In the genomic region with DNA sequence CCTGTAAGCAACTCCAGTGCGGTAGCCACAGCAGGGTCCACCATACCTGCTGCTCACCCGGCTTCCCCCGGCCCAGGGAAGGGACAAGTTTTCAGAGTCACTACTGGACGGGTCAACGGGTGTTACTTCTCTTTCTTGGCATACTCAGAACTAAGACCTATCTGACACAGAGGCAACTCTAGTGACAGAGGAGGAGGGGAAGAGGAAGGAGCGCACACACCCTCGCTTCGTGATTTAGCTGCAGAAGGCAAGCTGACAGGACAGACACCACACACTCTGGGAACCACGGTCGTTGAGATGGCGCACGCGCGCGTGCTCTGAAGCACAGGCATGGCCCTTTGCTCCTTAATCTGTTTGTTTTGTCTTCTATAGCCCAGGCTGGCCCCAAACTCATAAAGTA, we compare ENCODE assay signal across 25 mouse cellular contexts. TPM values are rescaled to one million over a fixed set of nuclear protein-coding genes. Genes with fewer than 3 reads are reported as not detected.
DNase-seq lines count a peak whose midpoint lies in the region; ATAC-seq and TF ChIP-seq lines count a peak whose summit lies in the region.
"Had no signal": no experiment of that assay in that cellular context is flagged by ENCODE, and none has a peak within 500 bp of the region (broad histone marks: within the 10 kb centered on the region; RNA-seq: fewer than 3 reads in every experiment).

No protein-coding gene starts in this region.

- no peak overlapping the region for H3K9ac ChIP-seq in kidney, embryonic 15.5 days
- H3K9ac ChIP-seq in kidney, embryonic 16.5 days (replicated peaks; ENCODE audit: low read length), result no peak overlapping the region
- H3K9ac ChIP-seq in embryonic facial prominence, embryonic 13.5 days, result no peak overlapping the region
- H3K9ac ChIP-seq: forebrain, embryonic 12.5 days; heart, embryonic 15.5 days; limb, embryonic 15.5 days; midbrain, embryonic 12.5 days; neural tube, embryonic 12.5 days had no signal

- no peaks in the 10 kb centered on the region for H3K27me3 ChIP-seq in kidney, embryonic 15.5 days
- H3K27me3 ChIP-seq in kidney, embryonic 16.5 days (ENCODE audit: insufficient read depth, low read length), result no peaks in the 10 kb centered on the region
- no peaks in the 10 kb centered on the region for H3K27me3 ChIP-seq in E14TG2a.4 (ENCODE audit: insufficient read depth, low read length)
- no peaks in the 10 kb centered on the region for H3K27me3 ChIP-seq in embryonic facial prominence, embryonic 13.5 days
- H3K27me3 ChIP-seq: forebrain, embryonic 12.5 days; heart, embryonic 15.5 days; limb, embryonic 15.5 days; midbrain, embryonic 12.5 days; neural tube, embryonic 12.5 days had no signal

- ATAC-seq in kidney, embryonic 15.5 days (replicated peaks; ENCODE audit: low FRiP score), result no peak
- no peak for ATAC-seq in kidney, embryonic 16.5 days (ENCODE audit: low FRiP score, low TSS enrichment)
- ATAC-seq in embryonic facial prominence, embryonic 13.5 days (ENCODE audit: insufficient number of reproducible peaks, insufficient read depth, low FRiP score, low TSS enrichment, low read depth), result no peak

- H3K9me3 ChIP-seq in kidney, embryonic 15.5 days (replicated peaks), result no peaks in the 10 kb centered on the region
- H3K9me3 ChIP-seq in kidney, embryonic 16.5 days (ENCODE audit: low read length), result no peaks in the 10 kb centered on the region
- no peaks in the 10 kb centered on the region for H3K9me3 ChIP-seq in E14TG2a.4 (ENCODE audit: low read length)
- H3K9me3 ChIP-seq in embryonic facial prominence, embryonic 13.5 days, result no peaks in the 10 kb centered on the region
- H3K9me3 ChIP-seq: forebrain, embryonic 12.5 days; heart, embryonic 15.5 days; hindbrain, embryonic 10.5 days; limb, embryonic 15.5 days; midbrain, embryonic 12.5 days; neural tube, embryonic 12.5 days had no signal

- peaks cover 79% of the 10 kb centered on the region for H3K4me1 ChIP-seq in kidney, embryonic 15.5 days
- peaks cover 60% of the 10 kb centered on the region for H3K4me1 ChIP-seq in kidney, embryonic 16.5 days (ENCODE audit: insufficient read depth, low read length)
- H3K4me1 ChIP-seq in E14TG2a.4 (replicated peaks; ENCODE audit: low read depth, low read length), result peaks cover 95% of the 10 kb centered on the region
- H3K4me1 ChIP-seq in embryonic facial prominence, embryonic 13.5 days, result peaks cover 68% of the 10 kb centered on the region

- TF ChIP-seq CTCF in E14TG2a.4 (conservative IDR thresholded peaks at IDR 0.05; ENCODE audit: low read length), result no peak

- no peak overlapping the region for H3K4me2 ChIP-seq in kidney, embryonic 15.5 days
- no peak overlapping the region for H3K4me2 ChIP-seq in kidney, embryonic 16.5 days (replicated peaks; ENCODE audit: low read depth, low read length)
- no peak overlapping the region for H3K4me2 ChIP-seq in embryonic facial prominence, embryonic 13.5 days
- H3K4me2 ChIP-seq: forebrain, embryonic 12.5 days; heart, embryonic 15.5 days; limb, embryonic 15.5 days; midbrain, embryonic 12.5 days; neural tube, embryonic 12.5 days had no signal

- 76% methylated on average over 15 of the region's 15 CpGs for WGBS in kidney, embryonic 15.5 days
- WGBS in kidney, embryonic 16.5 days, result 63% methylated on average over 15 of the region's 15 CpGs
- 87% methylated on average over 15 of the region's 15 CpGs for WGBS in embryonic facial prominence, embryonic 13.5 days

- no peak overlapping the region for H3K4me3 ChIP-seq in kidney, embryonic 15.5 days (replicated peaks)
- no peak overlapping the region for H3K4me3 ChIP-seq in kidney, embryonic 16.5 days (ENCODE audit: low read length)
- peak overlapping the region; percentile 41; the same call in 1 of the 2 replicates for H3K4me3 ChIP-seq in E14TG2a.4 (replicated peaks; ENCODE audit: low read length)
- H3K4me3 ChIP-seq in embryonic facial prominence, embryonic 13.5 days, result no peak overlapping the region
- H3K4me3 ChIP-seq: forebrain, embryonic 12.5 days; heart, adult 2 months; heart, embryonic 15.5 days; hindbrain, embryonic 10.5 days; limb, embryonic 15.5 days; midbrain, embryonic 12.5 days; neural tube, embryonic 12.5 days had no signal

- peak; percentile 17 for DNase-seq in adrenal gland, adult 2 months
- DNase-seq in adrenal gland, postnatal 10 days, result no peak
- DNase-seq in thymus, postnatal 36 days, result no peak
- DNase-seq in ovary, postnatal 10 days (ENCODE audit: low spot score), result no peak
- DNase-seq: adrenal gland, adult 8-10 months; cerebellum, adult 11-12 months; cerebellum, postnatal 14 days; embryo, embryonic 11 days; gastrocnemius, postnatal 14 days; heart, adult 2 months; layer of hippocampus, postnatal 36 days; lung, adult 2 months; right cerebral cortex, adult 18-20 months had no signal

- H3K36me3 ChIP-seq in kidney, embryonic 15.5 days, result no peaks in the 10 kb centered on the region; the same call in 1 of the 2 replicates
- no peaks in the 10 kb centered on the region for H3K36me3 ChIP-seq in kidney, embryonic 16.5 days (ENCODE audit: insufficient read depth, low read length)
- H3K36me3 ChIP-seq in E14TG2a.4 (ENCODE audit: insufficient read depth, low read length), result peaks cover 9% of the 10 kb centered on the region
- peaks cover 24% of the 10 kb centered on the region; the same call in 1 of the 2 replicates for H3K36me3 ChIP-seq in embryonic facial prominence, embryonic 13.5 days
- H3K36me3 ChIP-seq: forebrain, embryonic 12.5 days; heart, embryonic 15.5 days; limb, embryonic 15.5 days; midbrain, embryonic 12.5 days; neural tube, embryonic 12.5 days had no signal

- H3K27ac ChIP-seq in kidney, embryonic 15.5 days, result peak overlapping the region; percentile 51; the same call in 1 of the 2 replicates
- H3K27ac ChIP-seq in kidney, embryonic 16.5 days (ENCODE audit: low read length), result no peak overlapping the region
- H3K27ac ChIP-seq in embryonic facial prominence, embryonic 13.5 days, result peak overlapping the region; percentile 39; the same call in 1 of the 2 replicates
- H3K27ac ChIP-seq: forebrain, embryonic 12.5 days; heart, adult 2 months; heart, embryonic 15.5 days; limb, embryonic 15.5 days; macrophage; midbrain, embryonic 12.5 days; neural tube, embryonic 12.5 days; stomach, postnatal 0 days had no signal

RNA-seq across cellular contexts. Expression of a gene that starts 36.2 kb away (rescaled TPM):
- 10 to 100 TPM; 11.0 to 14.7 TPM for total RNA-seq in adrenal gland, adult 2 months (2021)
- 23.2 and 24.4 TPM in 2 replicates for polyA plus RNA-seq in adrenal gland, adult 2 months (2012; rRNA removed)
- 10 to 100 TPM; 19.6 to 20.1 TPM for total RNA-seq in adrenal gland, postnatal 10 days (2021)
- polyA plus RNA-seq in kidney, embryonic 15.5 days (2015; fragmentation: Nextera tagmentation; extraction: Ambion mirVana), result 35.2 and 38.2 TPM in 2 replicates
- polyA plus RNA-seq in kidney, embryonic 16.5 days (2015; fragmentation: Nextera tagmentation; extraction: Ambion mirVana), result 31.5 and 35.6 TPM in 2 replicates
- polyA plus RNA-seq in embryonic facial prominence, embryonic 13.5 days (2015; fragmentation: Nextera tagmentation; extraction: Ambion mirVana), result 59.2 and 63.7 TPM in 2 replicates
- polyA plus RNA-seq: macrophage had no signal
